Mouse (Mus musculus) heart, adult 8-10 months (tissue): Measurements from ENCODE around the gene Vsx2. TPM values are rescaled to one million over a fixed set of nuclear protein-coding genes. Genes with fewer than 3 reads are reported as not detected.

Experiments
- DNase-seq: peaks from one replicate; pipeline ENCODE4 v3.0.0; 2022; ENCODE audit warnings: low spot score
- total RNA-seq, 4 experiments: library from RNA; stranded (reverse); gene quantifications; 2 replicates each; pipeline ENCODE4 v1.2.4; 2022

Vsx2 gene
- total RNA-seq, 4 experiments from 2014 or later = not detected

DNA sequence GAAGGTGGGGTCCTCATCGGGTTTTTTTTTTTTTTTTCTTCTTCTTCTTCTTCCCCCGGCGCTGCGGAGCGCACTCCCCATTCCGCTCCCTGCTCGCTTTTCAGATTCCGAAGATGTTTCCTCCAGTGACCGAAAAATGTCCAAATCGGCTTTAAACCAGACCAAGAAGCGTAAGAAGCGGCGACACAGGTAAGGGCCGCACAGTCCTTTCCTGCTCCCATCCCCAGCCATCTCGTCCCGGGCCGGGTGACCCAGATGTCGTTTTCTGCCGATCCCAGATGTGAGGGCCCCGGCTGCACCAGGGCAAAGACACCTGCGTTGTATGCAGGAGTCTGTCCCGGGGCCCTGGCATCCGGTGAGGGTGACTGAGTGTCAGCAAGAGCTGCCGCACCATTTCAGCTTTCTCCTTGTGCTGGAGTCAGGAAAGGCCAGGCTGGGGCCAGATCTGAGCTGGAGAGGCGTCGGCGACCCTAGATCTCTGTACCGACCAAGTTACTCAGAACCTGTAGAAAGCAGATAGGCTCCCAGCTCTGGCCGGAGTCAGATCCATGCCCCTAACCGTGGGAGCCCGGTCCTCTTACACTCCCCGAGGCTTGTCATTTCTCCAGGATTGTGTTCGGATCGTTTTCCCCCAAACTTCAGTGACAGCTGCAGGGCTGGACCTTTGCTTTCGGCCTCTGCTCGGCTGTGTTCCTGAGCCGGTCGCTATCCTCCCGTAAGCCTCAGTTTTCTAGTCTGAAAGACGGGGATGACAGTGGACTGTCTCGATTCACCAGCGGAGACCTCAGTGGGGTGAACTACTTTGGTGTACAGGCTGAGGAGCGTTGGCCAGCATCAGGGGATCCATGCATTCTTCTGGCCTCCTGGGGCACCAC lies 2.1 kb downstream of the Vsx2 start:
- DNase-seq = no peak

- no peak for DNase-seq
These were observed 2.8 kb downstream of the Vsx2 start for GRCm38 (mm10) chr12:84572341-84572720.

- no peak for DNase-seq
These were observed 3.5 kb downstream of the Vsx2 start for GRCm38 (mm10) chr12:84573094-84573493.

DNA sequence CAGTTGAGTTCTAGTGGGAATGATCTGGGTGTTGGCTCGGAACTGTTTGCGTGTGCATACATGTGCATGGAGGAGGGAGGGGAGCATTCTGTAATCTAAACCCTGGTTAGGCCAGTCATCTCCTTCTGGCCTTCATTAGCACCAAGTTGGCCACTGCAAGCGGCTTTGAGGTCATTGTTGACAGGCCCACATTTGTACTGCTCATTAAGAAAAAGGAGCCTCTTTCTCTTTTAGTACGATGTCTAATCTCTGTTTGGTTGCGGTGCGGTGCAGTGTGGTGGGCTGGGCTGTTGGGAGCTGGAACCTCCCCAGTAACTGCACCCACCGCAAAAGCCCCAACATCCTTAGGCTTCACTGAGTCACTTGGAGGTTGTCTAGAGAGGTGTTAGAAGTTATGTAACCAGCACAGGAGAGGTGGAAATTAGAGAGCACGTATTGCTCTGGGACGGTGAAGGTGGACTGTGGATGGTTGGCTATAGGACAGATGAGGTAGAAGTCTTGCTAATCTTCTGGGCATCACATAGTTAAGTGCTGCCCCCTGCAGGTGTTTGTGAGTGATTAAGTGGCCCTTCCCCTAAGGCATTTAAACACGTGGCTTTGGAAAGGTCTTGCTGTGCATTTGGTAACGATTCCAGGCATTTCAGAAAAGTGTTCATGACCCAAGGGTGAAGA lies 8.3 kb downstream of the Vsx2 start:
- no peak for DNase-seq

GRCm38 (mm10) chr12:84578440-84578770 lies 8.8 kb downstream of the Vsx2 start:
- DNase-seq = no peak

DNA sequence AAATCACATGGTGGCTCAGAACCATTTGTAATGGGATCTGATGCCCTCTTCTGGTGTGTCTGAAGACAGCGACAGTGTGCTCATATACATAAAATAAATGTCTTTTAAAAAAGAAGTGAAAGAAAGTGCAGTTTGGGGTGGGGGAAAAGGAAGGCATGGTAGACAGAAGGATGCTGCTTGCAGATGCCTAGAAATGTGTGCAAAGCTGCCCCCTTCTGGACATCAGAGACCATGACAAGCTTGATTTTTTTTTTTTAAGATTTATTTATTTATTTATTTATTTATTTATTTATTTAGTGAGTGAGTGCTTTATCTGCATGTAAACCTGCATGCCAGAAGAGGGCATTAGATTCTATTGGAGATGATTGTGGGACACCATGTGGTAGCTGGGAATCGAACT lies 11.7 kb downstream of the Vsx2 start:
- no peak for DNase-seq

GRCm38 (mm10) chr12:84589825-84590761 lies 20.5 kb downstream of the Vsx2 start:
- DNase-seq = peak; percentile 88

GRCm38 (mm10) chr12:84598324-84598723 lies 28.8 kb downstream of the Vsx2 start:
- no peak for DNase-seq

DNA sequence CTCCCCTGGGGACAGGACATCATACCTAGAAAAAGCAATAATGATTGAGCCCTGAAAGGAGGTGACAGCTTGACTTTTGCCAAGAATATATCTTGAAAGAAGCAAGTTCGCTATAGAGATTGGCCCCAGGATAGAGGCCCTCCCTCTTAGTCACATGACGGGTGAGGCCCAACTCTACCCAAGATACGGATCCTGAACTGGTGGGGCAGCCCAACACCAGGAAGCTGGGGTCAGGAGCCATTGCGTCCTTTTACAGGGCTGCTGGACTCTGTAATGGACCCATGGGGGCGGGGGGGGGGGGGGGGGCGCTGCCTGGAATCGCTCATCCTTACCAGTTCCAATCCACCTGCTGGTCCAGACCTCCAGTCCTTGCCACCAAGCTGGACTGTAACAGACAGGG lies 34.4 kb downstream of the Vsx2 start:
- DNase-seq = no peak

DNA sequence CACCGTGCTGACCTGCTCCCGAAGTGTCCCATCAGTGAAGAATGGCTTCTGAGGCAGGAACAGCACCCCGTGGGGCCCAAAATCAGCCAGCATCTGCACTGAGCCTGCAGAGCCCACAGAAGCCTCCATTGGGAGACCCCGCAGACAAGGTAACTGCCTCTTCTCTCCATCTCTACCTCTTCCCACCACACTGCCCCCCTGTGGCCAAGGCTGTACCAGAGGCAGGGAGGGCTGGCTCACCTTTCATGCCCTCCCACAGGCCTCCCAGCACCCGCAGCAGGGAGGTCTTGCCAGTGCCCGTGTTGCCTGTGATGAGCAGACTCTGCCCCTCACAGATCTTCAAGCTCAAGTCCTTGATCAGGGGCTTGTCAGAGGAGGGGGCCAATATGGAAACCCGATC lies 36.3 kb downstream of the Vsx2 start:
- no peak for DNase-seq

DNA sequence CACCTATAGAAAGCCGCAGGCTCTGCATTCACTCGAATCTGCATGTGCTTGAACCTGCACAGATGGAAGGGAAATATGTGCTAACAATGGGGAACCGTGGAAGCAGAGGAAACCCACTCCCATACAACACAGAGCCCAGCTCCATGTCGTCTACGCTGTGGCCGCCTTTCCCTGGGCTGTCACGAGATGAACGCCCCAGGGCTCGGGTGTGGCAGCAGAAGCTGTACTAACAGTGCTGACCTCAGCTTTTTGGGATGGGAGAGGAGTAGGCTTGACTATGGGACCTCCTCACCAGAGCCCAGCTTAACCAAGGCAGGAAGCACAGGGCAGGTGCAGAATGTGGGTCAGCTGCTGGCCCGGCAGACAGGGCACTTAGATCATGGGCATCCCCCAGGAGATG lies 42.2 kb downstream of the Vsx2 start:
- DNase-seq = no peak

DNA sequence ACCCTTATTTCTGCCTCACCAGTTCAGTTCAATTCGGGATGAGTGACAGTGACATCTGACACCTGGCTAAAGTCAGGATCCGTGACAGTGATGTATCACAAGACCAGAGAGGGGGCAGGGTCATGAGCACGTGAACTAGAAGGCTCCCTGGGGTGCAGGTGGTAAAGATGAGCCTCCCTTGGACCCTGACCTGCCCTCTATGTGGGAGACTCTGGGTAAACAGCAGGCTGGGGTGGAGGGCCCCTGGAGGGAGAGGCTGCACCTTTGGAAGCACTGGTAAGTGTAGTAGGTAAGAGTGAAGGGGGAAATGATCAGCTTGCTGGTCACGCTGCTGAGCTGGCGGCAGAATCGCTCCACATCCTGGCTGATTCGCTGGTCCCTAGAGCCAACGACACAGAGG lies 43.0 kb downstream of the Vsx2 start:
- no peak for DNase-seq

DNA sequence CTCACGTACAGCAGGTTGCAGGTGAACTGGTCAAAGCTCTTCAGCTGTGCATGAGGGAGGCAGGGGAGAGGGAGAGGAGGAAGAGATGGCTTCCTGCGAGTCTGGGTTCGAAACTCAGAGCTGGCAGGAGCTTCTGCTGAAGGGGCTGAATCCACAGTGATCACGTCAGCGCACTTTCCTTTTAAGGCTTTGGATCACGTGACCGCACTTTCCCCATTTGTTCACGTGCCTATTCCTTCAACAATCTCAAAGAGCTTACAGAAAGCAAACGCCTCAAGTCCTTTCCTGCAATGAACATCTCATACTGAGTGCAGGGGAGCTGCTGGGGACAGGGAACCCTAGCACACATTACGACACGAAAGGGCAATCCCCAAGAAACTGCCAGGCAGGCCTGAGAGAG lies 44.4 kb downstream of the Vsx2 start:
- no peak for DNase-seq

DNA sequence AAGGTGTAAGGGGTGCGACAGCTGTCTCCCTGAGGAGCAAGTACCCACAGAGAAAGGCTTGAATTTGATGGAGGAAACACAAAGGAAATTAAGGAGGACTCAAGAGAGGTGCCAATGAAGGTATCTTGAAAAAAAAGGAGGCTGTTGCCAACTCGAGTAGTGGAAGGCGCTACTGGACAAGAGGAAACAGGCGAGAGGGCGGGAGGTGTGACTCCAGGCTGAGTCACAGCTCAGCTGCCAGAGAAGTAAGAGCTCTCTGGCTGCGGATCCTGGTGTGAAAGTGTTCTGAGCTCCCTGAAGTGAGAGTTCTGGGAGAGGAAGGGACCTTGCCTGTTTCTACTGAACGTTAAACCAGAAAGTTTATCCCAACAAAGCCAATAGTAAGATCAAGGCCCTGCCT lies 45.0 kb downstream of the Vsx2 start:
- DNase-seq = no peak

DNA sequence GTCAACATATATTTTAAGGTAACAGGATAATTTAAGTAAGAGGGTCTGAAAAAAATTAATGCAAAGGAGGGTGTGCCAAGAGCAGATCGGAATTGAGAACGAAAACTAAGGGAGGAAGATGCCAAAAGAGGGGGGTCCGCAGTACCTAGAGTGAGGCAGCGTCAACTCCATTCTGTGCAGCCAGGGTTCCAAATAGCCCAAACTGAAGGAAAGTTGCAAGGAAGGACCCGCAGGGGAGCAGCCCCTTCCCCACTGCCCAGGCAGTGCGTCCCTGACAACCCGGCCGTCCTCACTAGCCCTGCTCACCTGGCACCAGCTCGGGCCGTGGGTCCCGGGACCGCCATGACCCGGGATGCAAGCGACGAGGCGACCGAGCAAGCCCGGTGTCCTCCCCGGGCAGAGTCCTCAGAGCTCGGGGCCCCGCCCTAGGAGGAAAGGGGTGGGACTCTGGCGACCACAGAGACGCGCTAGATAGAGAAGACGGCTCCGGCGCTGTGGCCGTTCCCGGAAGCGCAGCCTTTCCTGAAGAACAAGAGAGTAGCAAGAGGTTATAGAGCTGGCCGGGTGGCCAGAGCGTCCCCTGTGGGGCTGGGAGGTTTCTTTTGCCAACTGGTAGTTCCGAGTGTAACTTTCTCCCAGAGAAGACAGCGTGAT lies 47.5 kb downstream of the Vsx2 start, which contains the start of gene Abcd4:
Abcd4 (minus strand) TSS at position 437 of the 654 bp plus-strand sequence.
- peak; percentile 95 for DNase-seq

DNA sequence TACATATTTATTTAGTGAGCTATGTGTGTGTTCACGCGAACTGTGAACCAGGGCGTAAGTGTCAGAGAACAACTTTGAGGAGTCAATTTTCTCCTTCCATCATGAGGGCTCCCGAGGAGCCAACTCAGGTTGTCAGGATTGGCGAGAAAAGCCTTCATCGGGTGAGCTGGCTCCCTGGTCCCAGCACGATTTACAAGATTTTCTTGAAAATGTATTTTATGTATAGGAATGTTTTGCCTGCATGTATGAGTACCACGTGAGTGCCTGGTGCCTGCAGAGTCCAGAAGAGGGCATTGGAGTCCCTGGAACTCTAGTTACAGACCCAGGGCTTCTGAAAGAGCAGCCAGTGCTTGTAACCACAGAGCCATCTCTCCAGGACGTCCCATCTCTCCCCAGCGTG lies 48.1 kb downstream of the Vsx2 start:
- DNase-seq = no peak

GRCm38 (mm10) chr12:84620975-84621374 lies 51.4 kb downstream of the Vsx2 start:
- no peak for DNase-seq

GRCm38 (mm10) chr12:84624601-84625000 lies 55.0 kb downstream of the Vsx2 start:
- no peak for DNase-seq

DNA sequence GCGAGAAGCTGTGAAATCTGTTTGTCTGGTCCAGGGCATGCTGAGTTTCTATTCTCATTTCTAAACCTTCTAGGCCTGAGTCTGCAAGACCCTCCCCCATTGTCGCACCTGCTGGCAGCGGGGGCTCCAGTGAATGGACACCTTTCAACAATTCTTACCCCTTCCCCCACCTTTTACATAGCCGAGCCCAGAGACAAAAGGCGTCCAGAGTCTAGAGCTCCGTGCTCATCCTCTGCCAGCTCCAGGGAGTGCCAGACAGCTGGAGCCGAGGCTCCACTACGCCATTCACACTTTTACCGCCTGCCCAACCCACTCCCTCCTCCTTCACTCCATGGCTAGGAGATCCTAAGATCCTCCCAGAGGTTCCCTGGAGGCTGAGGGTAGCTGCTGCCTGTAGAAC lies 55.6 kb downstream of the Vsx2 start:
- DNase-seq = no peak

DNA sequence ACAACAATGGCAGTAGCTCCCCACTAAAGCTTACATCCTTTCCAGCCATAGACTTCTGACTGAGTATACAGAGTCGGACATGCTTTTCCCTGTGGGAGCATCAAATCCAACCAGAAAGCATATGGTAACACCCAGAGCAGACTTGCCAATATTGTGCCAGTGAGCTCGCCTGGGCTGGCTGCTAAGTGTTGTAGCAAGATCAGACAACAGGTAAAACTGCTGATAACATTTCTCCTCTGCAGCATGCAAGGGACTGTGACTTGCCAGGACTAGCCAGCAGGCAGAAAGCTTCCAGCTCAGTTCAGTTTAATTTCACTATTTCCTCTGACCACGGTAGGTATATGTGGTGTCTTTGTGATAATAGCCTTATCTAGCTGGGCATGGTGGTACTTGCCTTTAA lies 62.3 kb downstream of the Vsx2 start:
- DNase-seq = no peak

GRCm38 (mm10) chr12:84640253-84640652 lies 70.7 kb downstream of the Vsx2 start:
- DNase-seq = no peak

DNA sequence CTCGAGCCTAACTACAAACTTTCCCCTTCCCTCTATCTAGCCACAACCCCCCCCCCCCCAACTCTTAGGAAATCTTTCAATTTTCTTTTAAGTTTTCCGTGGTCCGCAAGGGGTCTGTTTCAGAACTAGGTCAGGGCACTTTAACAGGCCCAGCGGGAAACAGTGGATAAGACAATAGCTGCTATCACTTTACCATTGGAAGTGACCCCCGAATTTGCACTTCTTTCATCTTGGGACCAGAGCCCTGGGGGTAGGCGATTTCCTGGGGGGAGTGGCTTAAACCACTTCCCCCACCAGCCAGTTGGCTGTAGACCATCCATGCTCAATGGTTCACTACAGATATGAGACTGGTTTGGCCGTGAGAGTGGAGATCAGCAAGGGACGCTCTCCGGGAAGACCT lies 71.1 kb downstream of the Vsx2 start, which contains the start of gene Vrtn:
Vrtn (plus strand) TSS at position 366 of the 400 bp plus-strand sequence.
- DNase-seq = no peak
